Mouse (Mus musculus) thymus, postnatal 4 days (tissue): ENCODE measurements around the gene Nr1d1.

Experiments
- DNase-seq: peaks from one replicate; pipeline ENCODE4 v3.0.0; 2021

The Nr1d1 gene

GRCm38 (mm10) chr11:98769007-98769954 is 5.9 kb downstream of the Nr1d1 start:
- no peak for DNase-seq

- no peak for DNase-seq
Measured at GRCm38 (mm10) chr11:98768127-98769006, 6.8 kb downstream of the Nr1d1 start.

- DNase-seq: no peak
Measured at GRCm38 (mm10) chr11:98767713-98768112, 7.4 kb downstream of the Nr1d1 start.

GRCm38 (mm10) chr11:98767276-98767675 is 7.9 kb downstream of the Nr1d1 start:
- peak; percentile 73 for DNase-seq

- DNase-seq: peak; percentile 29
Measured at GRCm38 (mm10) chr11:98766816-98767215, 8.3 kb downstream of the Nr1d1 start.

- no peak for DNase-seq
Measured at GRCm38 (mm10) chr11:98766346-98766745, 8.8 kb downstream of the Nr1d1 start.

- DNase-seq: peak; percentile 14
Measured at GRCm38 (mm10) chr11:98765421-98766309, 9.5 kb downstream of the Nr1d1 start.

- no peak for DNase-seq
Measured at GRCm38 (mm10) chr11:98764746-98765145, 10.4 kb downstream of the Nr1d1 start.

GRCm38 (mm10) chr11:98764091-98764490 is 11.0 kb downstream of the Nr1d1 start:
- peak; percentile 9 for DNase-seq

GRCm38 (mm10) chr11:98763502-98763861 is 11.7 kb downstream of the Nr1d1 start:
- peak; percentile 7 for DNase-seq

GRCm38 (mm10) chr11:98762756-98763501 is 12.2 kb downstream of the Nr1d1 start:
- DNase-seq: peak; percentile 67

- DNase-seq: no peak
Measured at GRCm38 (mm10) chr11:98761939-98762338, 13.2 kb downstream of the Nr1d1 start.

GRCm38 (mm10) chr11:98756711-98757110 is 18.4 kb downstream of the Nr1d1 start:
- DNase-seq: no peak

GRCm38 (mm10) chr11:98755726-98756380 is 19.3 kb downstream of the Nr1d1 start:
- DNase-seq: no peak

GRCm38 (mm10) chr11:98754621-98755181 is 20.4 kb downstream of the Nr1d1 start:
- DNase-seq: peak; percentile 90

- DNase-seq: no peak
Measured at GRCm38 (mm10) chr11:98754151-98754620, 20.9 kb downstream of the Nr1d1 start.

- DNase-seq: no peak
Measured at GRCm38 (mm10) chr11:98753264-98753663, 21.9 kb downstream of the Nr1d1 start.

- DNase-seq: no peak
Measured at GRCm38 (mm10) chr11:98752562-98753140, 22.5 kb downstream of the Nr1d1 start.

GRCm38 (mm10) chr11:98751221-98751782 is 23.8 kb downstream of the Nr1d1 start:
- DNase-seq: no peak
